Mouse (Mus musculus) embryo, embryonic 9.5 days (tissue): ENCODE measurements at regions not wholly inside any gene's neighbourhood (a gene's known extent, or its start where the extent isn't known, plus 50 kb on each side); places are given as distances from the start of the nearest gene placed in this dataset.
A peak's percentile ranks its signal among the peaks of the same experiment; 100 is the strongest.

Source experiments
- DNase-seq: peaks from one replicate; pipeline ENCODE4 v3.0.0-alpha.2; 2017; ENCODE audit errors: extremely low spot score

DNA sequence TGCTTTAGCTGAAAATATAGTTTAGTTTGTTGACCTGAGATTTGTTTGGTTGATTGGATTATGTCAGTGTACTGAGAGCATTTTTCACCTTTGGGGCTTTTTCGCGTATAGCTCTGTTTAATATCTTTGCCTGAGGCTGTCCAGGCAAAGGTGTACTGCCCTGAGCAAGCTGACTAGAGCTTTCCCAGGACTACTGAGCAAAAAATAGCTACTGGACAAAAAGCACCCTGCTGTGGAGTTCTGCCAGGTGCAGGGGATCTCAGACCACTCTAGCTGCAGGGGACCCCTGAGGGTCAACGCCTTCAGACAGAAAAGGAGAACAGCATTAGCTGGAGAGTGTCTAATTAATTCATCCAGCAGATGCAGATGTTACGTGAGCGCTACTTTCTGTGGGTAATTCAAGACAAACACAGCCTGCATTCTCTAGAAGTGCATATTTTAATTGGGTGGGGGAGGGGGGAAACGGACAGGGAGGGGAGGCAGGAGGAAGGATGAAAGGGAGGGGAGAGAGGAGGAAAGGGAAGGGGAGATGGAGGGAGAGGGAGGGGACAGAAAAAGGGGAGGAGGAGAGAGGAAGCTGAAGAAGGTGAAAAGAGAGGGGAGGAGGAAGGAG lies 61.7 kb downstream of the Thnsl1 start:
- DNase-seq = peak; percentile 15

DNA sequence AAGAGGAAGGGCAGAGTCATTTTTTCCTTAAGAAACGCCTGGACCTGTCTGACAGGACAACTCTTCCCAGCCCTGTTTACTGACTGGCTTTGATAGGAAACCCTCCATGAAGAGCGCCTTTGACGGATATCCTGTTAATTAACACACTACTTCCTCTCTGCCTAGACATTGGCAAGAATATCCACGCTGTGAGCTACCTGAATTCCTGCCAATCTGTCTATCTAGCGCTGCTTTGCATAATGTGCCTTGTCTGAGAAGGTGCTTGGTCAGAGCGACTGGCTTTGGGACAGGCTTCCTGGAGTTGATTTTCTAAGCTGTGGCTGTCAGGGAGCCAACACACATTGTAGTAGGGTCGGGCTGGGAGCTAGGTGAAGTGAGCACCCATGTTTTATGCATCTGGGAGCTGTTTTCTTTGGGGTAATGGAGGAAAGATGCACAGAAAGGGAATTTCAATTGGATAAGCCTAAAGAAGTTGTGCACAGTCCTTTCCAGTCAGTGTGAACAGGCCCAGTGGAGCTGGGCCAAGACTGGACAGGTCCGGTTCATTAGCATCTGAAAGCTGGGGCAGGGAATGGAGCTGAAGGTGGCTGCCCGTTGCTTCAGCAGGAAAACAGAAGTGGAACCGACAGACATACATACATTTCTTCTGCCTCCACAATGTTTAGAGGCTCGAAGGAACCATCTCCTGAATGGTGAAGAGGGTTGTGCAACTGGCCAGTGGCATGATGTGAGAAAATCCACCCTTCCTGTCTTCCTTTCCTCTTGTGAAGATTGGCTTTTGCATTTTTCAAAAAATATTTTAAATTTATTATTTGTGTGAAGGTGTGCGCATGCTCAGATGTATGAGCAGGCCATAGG lies 64.7 kb downstream of the Thnsl1 start:
- no peak for DNase-seq

DNA sequence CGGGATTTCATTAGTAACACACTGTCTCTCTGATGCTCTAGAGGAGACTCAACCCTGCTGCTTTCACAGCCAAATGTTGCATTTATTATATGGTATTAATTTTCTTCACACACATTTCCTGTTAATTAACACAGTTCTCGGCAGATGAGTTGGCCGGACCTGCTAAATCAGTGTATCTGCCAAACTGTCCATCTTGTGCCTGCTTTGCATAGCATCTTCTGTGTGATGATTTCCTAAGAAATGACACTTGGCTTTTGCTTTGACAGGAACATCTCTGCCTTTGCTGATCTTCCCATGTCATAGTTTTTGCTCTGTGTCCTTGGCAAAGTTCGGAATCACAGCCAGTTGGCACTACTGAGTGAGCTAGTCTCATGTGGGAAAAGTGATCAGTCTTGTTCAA lies 67.9 kb downstream of the Thnsl1 start:
- no peak for DNase-seq

DNA sequence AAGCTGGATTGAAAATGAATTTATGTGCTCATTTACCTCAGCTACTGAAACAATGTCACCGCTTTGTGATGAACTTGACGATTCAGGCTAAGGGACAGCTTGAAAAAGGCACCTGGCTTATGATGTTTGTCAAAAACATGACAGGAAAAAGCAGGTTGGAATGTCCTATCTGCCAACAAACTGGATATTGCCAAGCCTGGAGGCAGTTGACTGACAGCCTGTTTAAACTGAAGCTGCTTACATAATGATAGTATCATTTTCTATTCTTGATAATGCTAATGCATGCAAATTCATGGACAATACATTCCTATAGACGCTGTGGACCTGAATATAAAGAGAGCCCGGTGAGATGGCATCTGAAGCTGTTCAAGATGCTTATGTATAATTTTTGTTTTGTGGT lies 69.8 kb downstream of the Thnsl1 start:
- DNase-seq = no peak

DNA sequence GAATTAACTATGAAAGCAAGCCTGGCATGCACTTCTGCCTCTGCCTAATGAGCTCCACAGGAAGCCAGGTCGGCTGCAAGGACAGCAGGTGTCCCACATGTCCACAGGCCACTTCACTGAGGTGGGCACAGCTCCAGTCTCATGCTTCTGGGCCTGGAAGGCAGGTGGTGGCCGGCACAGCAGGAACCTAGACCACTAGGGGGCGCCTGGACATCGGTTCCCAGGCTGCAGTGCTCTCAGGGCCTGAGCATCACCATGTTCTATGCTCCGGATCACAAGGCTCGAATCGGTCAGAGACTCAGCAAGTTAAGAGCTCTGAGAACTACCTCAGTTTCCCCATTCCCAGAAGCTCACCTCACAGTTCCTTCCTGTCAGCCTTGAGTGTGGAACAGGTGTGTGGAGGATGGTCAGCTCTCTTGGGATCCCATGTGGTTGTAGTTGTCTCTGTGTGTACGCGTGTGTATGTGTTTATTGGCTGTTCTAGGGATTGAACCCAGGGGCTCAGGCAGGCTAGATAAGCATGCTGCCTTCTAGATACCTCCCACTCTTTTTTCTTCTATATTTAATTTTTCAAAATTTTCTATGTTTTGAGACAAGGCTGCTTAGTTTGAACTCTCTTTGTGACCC lies 75.4 kb downstream of the Thnsl1 start:
- DNase-seq = peak; percentile 72

DNA sequence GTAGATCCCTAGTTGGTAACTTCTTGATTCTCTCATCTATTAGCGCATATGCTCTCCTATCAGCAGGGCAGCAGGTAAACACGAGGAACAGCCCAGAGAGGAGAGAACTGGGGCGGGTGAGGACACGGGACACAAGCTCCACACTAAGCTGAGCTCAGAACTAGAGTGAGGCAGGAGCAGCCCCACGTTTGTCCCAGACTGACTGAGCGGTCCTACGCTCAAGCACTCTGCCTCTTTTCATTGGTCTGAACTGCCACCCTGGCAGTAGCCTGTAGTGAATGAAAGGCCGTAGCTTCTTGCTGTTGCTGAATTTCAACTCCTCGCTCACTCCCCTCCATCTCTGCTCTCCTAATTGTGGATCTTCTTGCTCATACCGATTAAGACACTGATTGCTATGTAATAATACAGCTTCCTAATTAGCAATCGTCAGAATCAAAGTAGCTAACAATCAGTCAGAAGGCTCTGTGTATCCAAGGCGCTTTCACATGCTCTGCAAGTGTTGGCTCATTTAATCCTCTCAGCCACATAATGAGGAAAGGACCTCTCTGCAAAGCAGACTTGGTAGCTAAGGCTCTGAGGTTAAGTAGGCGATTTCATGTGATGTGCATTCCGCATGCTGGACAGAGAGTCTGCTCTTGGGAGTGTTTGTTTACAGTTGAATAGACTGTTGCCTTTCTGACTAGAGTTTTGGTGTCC lies 77.1 kb downstream of the Thnsl1 start:
- DNase-seq = no peak

DNA sequence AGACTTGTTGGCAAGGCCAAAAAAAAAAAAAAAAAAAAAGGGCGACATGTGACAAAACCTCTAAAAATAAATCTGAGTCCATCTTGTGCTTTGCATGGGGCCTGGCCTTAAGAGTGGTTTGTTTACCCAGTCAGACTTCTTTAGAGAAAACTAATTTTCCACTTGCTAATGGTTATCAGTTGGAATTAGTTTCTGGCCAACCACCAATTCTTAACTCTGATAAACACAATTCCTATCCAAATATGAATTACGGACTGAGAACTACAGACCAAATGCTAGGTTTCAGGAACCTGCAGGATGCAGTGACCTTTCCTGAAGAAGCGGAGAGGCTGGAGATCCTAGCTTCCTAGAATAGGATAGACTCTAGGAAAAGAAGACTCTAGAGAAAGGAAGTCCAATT lies 79.4 kb downstream of the Thnsl1 start:
- DNase-seq = no peak

DNA sequence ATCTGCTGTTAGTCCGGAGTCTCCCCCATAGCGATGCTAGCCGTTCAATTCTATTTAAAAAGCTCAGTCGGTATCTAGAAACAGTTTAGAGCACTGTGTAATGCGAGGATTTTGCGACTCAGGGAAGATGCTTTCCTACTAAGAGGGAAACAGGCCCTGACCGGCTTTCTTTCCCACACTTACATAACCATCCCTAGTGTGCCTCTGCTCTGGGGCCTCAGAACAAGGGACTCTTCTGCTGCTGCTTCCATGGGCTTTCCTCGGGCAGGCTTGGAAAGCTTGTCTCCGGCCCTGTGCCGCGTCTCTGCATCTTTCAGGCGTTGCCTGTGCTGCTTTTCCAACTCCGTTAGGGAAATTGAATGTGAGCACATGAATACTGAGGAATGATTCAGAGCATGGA lies 79.6 kb upstream of the Gpr158 start:
- no peak for DNase-seq

DNA sequence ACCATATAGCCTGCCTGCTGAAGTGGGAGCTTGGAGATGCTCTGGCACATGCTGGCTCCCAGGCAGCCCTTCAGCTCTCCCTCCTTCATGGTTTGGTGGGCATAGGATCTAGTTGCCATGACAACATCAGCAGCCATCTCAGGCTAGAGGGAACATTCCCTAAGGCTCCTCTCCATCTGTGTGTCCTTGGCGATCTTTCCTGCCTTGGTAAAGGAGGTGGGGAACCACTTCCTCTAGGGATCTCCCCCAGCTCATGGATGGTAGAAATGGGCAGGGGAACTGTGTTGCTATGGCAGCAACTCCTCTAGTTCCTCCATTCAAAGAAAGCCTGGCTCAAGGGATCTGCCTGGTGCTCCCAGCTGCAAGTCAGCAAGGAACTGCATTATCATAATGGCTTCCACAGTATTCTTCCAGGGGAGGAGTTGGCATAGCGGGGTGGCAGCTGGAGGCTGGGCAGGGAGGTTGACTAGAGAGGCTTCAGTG lies 74.6 kb upstream of the Gpr158 start:
- DNase-seq = no peak

DNA sequence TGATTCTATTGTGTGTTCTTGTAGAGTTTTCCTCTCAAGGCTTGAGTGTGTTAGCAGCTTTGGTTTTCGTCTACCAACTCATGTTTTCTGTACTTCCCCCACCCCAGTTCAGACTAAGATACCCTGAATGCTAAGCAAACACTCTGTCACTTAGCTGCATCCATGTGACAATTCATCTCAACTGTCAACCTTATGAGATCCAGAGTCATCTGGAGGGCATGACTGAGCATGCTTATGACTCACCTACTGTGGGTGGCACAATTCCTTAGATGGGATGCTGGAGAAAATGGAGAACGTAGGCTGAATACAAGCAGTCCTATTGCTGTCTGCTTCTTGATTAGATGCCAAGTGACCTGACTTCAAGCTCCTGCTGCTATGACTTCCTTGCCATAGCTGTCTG lies 73.3 kb upstream of the Gpr158 start:
- DNase-seq = no peak

DNA sequence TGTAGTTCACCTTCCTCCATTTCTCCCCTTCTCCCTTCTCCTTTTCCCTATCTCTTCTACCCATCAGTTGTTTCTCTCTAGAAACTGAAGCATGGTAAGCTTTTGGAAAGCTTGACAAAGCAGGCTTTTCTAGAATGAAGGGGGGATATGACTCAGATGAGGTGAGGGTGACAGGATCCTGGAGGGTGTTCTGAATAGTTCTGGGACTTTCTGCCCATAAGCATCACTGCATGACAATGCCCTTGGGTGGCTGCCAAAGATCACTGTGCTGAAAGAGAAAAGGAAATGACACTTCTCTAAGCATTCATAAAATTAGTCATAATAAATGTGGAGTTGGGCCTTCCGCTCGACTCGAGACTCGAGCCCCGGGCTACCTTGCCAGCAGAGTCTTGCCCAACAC lies 67.7 kb upstream of the Gpr158 start:
- DNase-seq = no peak
